Mouse (Mus musculus): ENCODE measurements around the gene Trio.

DNA sequence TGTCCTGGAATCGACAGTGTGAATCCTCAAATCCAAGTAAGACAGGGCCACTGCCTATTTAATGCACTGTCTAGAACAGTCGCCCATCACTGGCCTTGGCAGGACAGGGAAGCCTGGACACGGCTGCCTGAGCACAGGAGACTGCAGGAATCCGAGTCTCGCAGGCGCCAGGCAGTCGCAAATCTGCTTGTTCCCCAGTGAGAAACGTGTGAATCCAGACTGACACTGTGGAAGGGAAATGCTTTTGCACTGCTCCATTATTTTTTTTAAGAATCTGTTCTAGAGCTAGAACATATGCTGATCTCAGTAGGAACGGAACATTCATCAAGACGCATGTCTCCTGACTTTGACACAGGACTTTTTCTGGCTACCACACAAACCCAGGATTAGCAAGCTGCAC is 208.6 kb downstream of the Trio start:
- no peak for TF ChIP-seq CTCF (IDR thresholded peaks at IDR 0.05; ENCODE audit: extremely low read depth, insufficient read depth, low read length)
- TF ChIP-seq POLR2A (IDR thresholded peaks at IDR 0.05; ENCODE audit: extremely low read depth, insufficient read depth, low read length): 0 out of 2 replicates have a peak, but pooled peaks have one; percentile 30
